Mouse (Mus musculus): ENCODE results near the gene Rcn3. TPM values are rescaled to one million over a fixed set of nuclear protein-coding genes. Genes with fewer than 3 reads are reported as not detected.

The Rcn3 gene
- polyA plus RNA-seq, 1 experiment from 2014 or later = 17.9 TPM

DNA sequence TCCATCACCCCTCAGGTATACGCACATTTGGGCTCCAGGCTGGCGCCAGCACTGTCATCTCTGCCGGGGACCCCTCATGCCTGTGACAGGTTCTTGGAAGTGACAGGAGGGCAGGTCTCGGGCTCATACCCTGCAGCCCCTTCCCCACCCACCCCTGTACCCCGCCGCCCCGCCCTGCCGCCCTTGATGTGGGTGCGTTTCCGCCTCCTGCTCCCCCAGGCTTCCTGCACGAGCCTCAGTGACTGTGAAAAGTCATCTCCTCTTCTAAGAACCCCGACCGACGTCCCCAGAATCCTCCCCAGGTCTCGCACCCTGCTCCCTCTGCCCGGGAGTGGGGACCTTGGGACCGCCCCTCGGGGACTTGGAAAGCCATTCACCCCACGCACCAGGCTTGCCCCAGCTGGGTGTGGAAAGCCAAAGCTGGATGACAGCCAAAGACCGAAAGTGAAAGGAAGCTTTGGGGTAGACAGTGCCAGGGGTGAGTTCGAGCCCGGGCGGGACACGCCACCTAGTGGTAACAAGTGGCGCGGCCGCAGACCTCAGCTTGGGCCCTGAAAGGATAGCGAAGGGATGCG, 44.1 kb upstream of the Rcn3 start, which contains the start of the genes Gm45713 and Flt3l:
TSS of gene Gm45713 (minus strand) at position 239 of the 575 bp plus-strand sequence.
TSS of gene Flt3l (minus strand) at position 440 of the 575 bp plus-strand sequence.
- Histone ChIP-seq H3K36me3 (replicated peaks; ENCODE audit: insufficient read depth, low read length) (no peaks in the 10 kb centered on the region), H3K4me3 (ENCODE audit: low read depth, low read length) (peak within 1 kb of the TSS; percentile 73), H3K27me3 (ENCODE audit: insufficient read depth, low read length) (no peaks in the 10 kb centered on the region), H3K4me2 (ENCODE audit: low read depth, low read length) (peak within 1 kb of the TSS; percentile 94), H3K9ac (replicated peaks) (peak within 1 kb of the TSS; percentile 76), H3K27ac (ENCODE audit: low read depth) (peak within 1 kb of the TSS; percentile 64), H3K9me3 (ENCODE audit: low read length) (no peaks in the 10 kb centered on the region), H3K4me1 (ENCODE audit: insufficient read depth) (peaks cover 23% of the 10 kb centered on the region)
- peak; percentile 93 for DNase-seq
- 2% methylated on average over 29 of the region's 29 CpGs for WGBS (ENCODE audit: insufficient replicate concordance)
- peak; percentile 86 for ATAC-seq
- TF ChIP-seq EP300 (IDR thresholded peaks at IDR 0.05; ENCODE audit: low read depth) (no peak), CTCF (IDR thresholded peaks at IDR 0.05; ENCODE audit: low read depth) (peak; percentile 99)

- H3K27me3 ChIP-seq (ENCODE audit: insufficient read depth, low read length) = no peaks in the 10 kb centered on the region
- H3K4me1 ChIP-seq (ENCODE audit: insufficient read depth) = peaks cover 23% of the 10 kb centered on the region
- H3K27ac ChIP-seq (ENCODE audit: low read depth) = peak overlapping the region; percentile 64; the same call in 1 of the 2 replicates
- peak overlapping the region; percentile 94 for H3K4me2 ChIP-seq (ENCODE audit: low read depth, low read length)
- DNase-seq = no peak
- H3K9ac ChIP-seq (replicated peaks) = peak overlapping the region; percentile 76
- 45% methylated on average over 3 of the region's 3 CpGs for WGBS (ENCODE audit: insufficient replicate concordance)
- H3K9me3 ChIP-seq (ENCODE audit: low read length) = no peaks in the 10 kb centered on the region
- no peak for TF ChIP-seq CTCF (IDR thresholded peaks at IDR 0.05; ENCODE audit: low read depth)
- TF ChIP-seq EP300 (IDR thresholded peaks at IDR 0.05; ENCODE audit: low read depth) = no peak
- no peaks in the 10 kb centered on the region for H3K36me3 ChIP-seq (replicated peaks; ENCODE audit: insufficient read depth, low read length)
- H3K4me3 ChIP-seq (ENCODE audit: low read depth, low read length) = peak overlapping the region; percentile 73
- no peak for ATAC-seq
These were observed 43.3 kb upstream of the Rcn3 start for GRCm38 (mm10) chr7:45135370-45135769.

- H3K9ac ChIP-seq (replicated peaks) = no peak overlapping the region
- H3K4me2 ChIP-seq (ENCODE audit: low read depth, low read length) = peak overlapping the region; percentile 94
- H3K4me3 ChIP-seq (ENCODE audit: low read depth, low read length) = no peak overlapping the region
- H3K9me3 ChIP-seq (ENCODE audit: low read length) = no peaks in the 10 kb centered on the region
- H3K36me3 ChIP-seq (replicated peaks; ENCODE audit: insufficient read depth, low read length) = no peaks in the 10 kb centered on the region
- no peaks in the 10 kb centered on the region for H3K27me3 ChIP-seq (ENCODE audit: insufficient read depth, low read length)
- DNase-seq = peak; percentile 81
- peaks cover 30% of the 10 kb centered on the region for H3K4me1 ChIP-seq (ENCODE audit: insufficient read depth)
- WGBS (ENCODE audit: insufficient replicate concordance) = 15% methylated on average over 12 of the region's 12 CpGs
- TF ChIP-seq CTCF (IDR thresholded peaks at IDR 0.05; ENCODE audit: low read depth) = no peak
- no peak for TF ChIP-seq EP300 (IDR thresholded peaks at IDR 0.05; ENCODE audit: low read depth)
- peak; percentile 15; the same call in 1 of the 2 replicates for ATAC-seq
- no peak overlapping the region for H3K27ac ChIP-seq (ENCODE audit: low read depth)
These were observed 42.6 kb upstream of the Rcn3 start for GRCm38 (mm10) chr7:45134544-45135026.

DNA sequence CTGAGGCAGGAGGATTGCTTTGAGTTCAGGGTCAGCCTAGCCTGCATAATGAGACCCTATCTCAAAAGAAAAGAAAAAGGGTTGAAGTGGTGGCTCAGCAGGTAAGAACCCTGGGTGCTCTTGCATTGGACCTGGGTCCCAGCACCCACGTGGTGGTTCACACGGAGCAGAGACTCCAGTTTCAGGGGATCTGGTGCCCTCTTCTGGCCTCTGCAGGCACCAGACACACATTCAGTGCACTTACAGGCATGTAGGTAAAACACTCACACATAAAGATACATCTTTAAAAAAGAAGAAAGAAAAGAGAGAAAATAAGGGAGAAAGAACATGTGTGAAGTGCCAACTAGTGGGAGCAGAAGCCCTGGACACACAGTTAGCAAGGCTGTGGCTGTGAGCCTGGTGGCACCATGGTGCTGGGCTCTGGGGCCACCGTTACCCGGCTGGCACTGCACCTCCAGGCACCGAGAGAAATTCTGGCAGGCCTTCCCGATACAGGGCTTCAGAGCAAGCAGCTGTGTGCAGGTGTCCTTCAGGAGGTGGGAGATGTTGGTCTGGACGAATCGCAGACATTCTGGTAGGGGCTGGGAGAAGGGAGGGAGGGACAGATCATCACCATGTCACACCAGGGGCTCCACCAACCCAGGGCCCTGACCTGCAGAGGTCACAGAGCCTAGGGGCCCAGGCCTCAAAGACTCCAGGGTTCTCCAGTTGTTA, 41.6 kb upstream of the Rcn3 start:
- Histone ChIP-seq H3K9me3 (ENCODE audit: low read length) (no peaks in the 10 kb centered on the region), H3K4me2 (ENCODE audit: low read depth, low read length) (no peak overlapping the region), H3K9ac (replicated peaks) (no peak overlapping the region), H3K4me3 (ENCODE audit: low read depth, low read length) (no peak overlapping the region), H3K27me3 (ENCODE audit: insufficient read depth, low read length) (no peaks in the 10 kb centered on the region), H3K36me3 (replicated peaks; ENCODE audit: insufficient read depth, low read length) (no peaks in the 10 kb centered on the region), H3K4me1 (ENCODE audit: insufficient read depth) (peaks cover 36% of the 10 kb centered on the region), H3K27ac (ENCODE audit: low read depth) (no peak overlapping the region)
- 85% methylated on average over 8 of the region's 8 CpGs for WGBS (ENCODE audit: insufficient replicate concordance)
- TF ChIP-seq CTCF (IDR thresholded peaks at IDR 0.05; ENCODE audit: low read depth) = peak; percentile 38
- TF ChIP-seq EP300 (IDR thresholded peaks at IDR 0.05; ENCODE audit: low read depth) = no peak
- DNase-seq (no peak), ATAC-seq (no peak)

- DNase-seq (no peak), ATAC-seq (no peak)
- H3K27me3 ChIP-seq (ENCODE audit: insufficient read depth, low read length) = no peaks in the 10 kb centered on the region
- H3K9me3 ChIP-seq (ENCODE audit: low read length) = no peaks in the 10 kb centered on the region
- H3K9ac ChIP-seq (replicated peaks) = no peak overlapping the region
- no peak overlapping the region for H3K4me2 ChIP-seq (ENCODE audit: low read depth, low read length)
- peaks cover 33% of the 10 kb centered on the region for H3K4me1 ChIP-seq (ENCODE audit: insufficient read depth)
- peaks cover 4% of the 10 kb centered on the region for H3K36me3 ChIP-seq (replicated peaks; ENCODE audit: insufficient read depth, low read length)
- H3K4me3 ChIP-seq (ENCODE audit: low read depth, low read length) = no peak overlapping the region
- no peak overlapping the region for H3K27ac ChIP-seq (ENCODE audit: low read depth)
- 81% methylated on average over 11 of the region's 11 CpGs for WGBS (ENCODE audit: insufficient replicate concordance)
- TF ChIP-seq CTCF (IDR thresholded peaks at IDR 0.05; ENCODE audit: low read depth) (no peak), EP300 (IDR thresholded peaks at IDR 0.05; ENCODE audit: low read depth) (no peak)
These were observed 39.8 kb upstream of the Rcn3 start for GRCm38 (mm10) chr7:45131850-45132249.

DNA sequence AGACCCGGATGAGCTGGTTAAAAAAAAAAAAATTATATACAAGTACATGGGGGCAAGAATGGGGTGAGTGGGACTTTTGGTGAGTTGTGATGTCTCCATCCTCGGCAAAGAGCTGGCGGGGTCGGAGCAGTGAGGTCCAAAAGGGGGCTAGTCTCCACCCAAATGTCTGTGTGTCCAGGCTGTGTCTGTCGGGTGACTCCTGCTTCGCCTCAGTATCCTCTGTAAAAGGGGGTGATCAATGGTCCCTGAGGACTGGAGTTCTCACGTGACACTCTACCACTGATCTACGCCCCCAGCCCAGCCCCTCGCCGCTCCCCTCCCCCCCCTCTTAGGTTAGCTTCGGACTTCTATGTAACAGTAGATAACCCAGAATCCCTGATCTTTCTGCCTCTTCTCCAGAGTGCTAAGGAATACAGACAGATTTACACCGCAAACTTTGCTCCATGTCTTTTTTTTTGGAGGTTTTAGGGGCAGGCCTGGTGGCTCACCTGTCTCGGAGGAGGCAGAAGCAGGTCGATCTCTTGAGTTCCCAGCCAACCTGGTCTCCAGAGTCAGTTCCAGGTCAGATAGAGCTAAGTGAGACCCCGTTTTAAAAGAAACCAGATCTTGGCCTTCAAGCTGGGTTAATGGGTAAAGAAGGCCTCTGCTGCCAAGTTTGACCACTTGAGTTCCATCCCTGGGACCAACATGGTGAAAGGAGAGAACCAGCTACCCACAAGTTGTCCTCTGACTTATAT, 37.9 kb upstream of the Rcn3 start:
- no peaks in the 10 kb centered on the region for H3K27me3 ChIP-seq (ENCODE audit: insufficient read depth, low read length)
- H3K9ac ChIP-seq (replicated peaks) = peak overlapping the region; percentile 73
- H3K4me2 ChIP-seq (ENCODE audit: low read depth, low read length) = peak overlapping the region; percentile 94
- DNase-seq (no peak), ATAC-seq (no peak)
- H3K9me3 ChIP-seq (ENCODE audit: low read length) = no peaks in the 10 kb centered on the region
- H3K27ac ChIP-seq (ENCODE audit: low read depth) = peak overlapping the region; percentile 83
- H3K36me3 ChIP-seq (replicated peaks; ENCODE audit: insufficient read depth, low read length) = peaks cover 23% of the 10 kb centered on the region
- peak overlapping the region; percentile 98 for H3K4me3 ChIP-seq (ENCODE audit: low read depth, low read length)
- WGBS (ENCODE audit: insufficient replicate concordance) = 50% methylated on average over 15 of the region's 15 CpGs
- TF ChIP-seq CTCF (IDR thresholded peaks at IDR 0.05; ENCODE audit: low read depth) (no peak), EP300 (IDR thresholded peaks at IDR 0.05; ENCODE audit: low read depth) (no peak)
- peaks cover 35% of the 10 kb centered on the region for H3K4me1 ChIP-seq (ENCODE audit: insufficient read depth)

Data from liver, postnatal 0 days (tissue).